Mouse (Mus musculus): ENCODE results near the gene Pom121. TPM values are rescaled to one million over a fixed set of nuclear protein-coding genes. Genes with fewer than 3 reads are reported as not detected.

Pom121 gene
- polyA plus RNA-seq, 1 experiment = 26.9 TPM

DNA sequence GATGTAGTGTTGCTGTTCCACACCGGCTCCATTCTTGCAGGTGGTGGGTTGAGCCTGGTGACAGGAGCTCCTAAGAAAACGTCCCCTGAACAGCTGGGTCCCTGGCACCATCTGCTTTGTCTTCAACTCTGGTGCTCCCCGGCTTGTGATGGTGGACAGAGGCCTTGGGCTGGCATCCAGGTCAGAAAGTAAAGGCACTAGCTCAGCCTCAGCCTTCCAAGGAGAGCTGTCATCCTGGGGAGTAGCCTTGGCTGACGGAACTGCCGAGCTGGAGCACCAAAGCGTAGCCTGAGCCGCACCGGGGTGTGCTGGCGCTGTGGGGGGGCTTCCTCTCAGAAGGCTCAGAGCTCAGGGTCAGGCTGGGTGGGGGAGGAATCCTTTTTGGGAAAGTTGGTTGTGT is 15.9 kb upstream of the Pom121 start:
- H3K4me3 ChIP-seq (ENCODE audit: insufficient read depth, poor library complexity, severe bottlenecking) = no peak overlapping the region
- H3K79me2 ChIP-seq (ENCODE audit: control insufficient read depth, insufficient read depth) = no peaks in the 10 kb centered on the region
- H3K36me3 ChIP-seq (ENCODE audit: control insufficient read depth, insufficient read depth) = no peaks in the 10 kb centered on the region
- TF ChIP-seq MYOD1 (IDR thresholded peaks at IDR 0.05; ENCODE audit: control insufficient read depth, insufficient read length, low read depth) (no peak), CTCF (IDR thresholded peaks at IDR 0.05; ENCODE audit: control insufficient read depth, insufficient read depth, insufficient read length) (no peak), CEBPB (IDR thresholded peaks at IDR 0.05; ENCODE audit: low read depth) (no peak), USF1 (IDR thresholded peaks at IDR 0.05; ENCODE audit: low read depth) (no peak), MAX (IDR thresholded peaks at IDR 0.05) (no peak), FOSL1 (IDR thresholded peaks at IDR 0.05; ENCODE audit: insufficient read depth, low read length, poor library complexity, severe bottlenecking) (no peak), MYOG (IDR thresholded peaks at IDR 0.05; ENCODE audit: control insufficient read depth, extremely low read depth, insufficient read length) (no peak)
- no peaks in the 10 kb centered on the region for H3K79me3 ChIP-seq (ENCODE audit: low read depth)
- H3K27me3 ChIP-seq (ENCODE audit: control insufficient read depth, insufficient read depth, insufficient read length) = no peaks in the 10 kb centered on the region
- H3ac ChIP-seq (ENCODE audit: control insufficient read depth, insufficient read length, low read depth) = no peak overlapping the region

DNA sequence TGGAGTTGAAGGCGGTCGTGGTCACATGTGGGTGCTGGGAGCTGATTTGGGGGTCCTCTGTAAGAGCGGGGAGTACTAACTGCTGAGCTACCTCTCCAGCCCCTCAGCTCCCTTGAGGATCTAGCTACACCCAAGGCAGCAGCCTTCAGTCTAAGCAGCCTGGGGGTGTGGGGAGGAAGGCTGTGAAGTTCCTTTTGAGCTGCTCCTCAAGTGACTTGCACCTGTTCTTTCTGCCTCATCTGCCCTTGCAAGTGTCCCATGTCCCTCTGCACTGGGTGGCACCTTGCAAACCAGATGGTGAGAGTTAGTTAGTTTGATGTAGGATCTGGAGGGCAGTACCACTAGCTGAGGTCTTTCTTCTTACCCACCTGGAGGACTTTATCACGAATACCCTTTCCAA is 13.8 kb upstream of the Pom121 start:
- TF ChIP-seq MAX (IDR thresholded peaks at IDR 0.05) = no peak
- no peak for TF ChIP-seq MYOD1 (IDR thresholded peaks at IDR 0.05; ENCODE audit: control insufficient read depth, insufficient read length, low read depth)
- TF ChIP-seq FOSL1 (IDR thresholded peaks at IDR 0.05; ENCODE audit: insufficient read depth, low read length, poor library complexity, severe bottlenecking) = no peak
- no peak for TF ChIP-seq CTCF (IDR thresholded peaks at IDR 0.05; ENCODE audit: control insufficient read depth, insufficient read depth, insufficient read length)
- no peak for TF ChIP-seq USF1 (IDR thresholded peaks at IDR 0.05; ENCODE audit: low read depth)
- TF ChIP-seq MYOG (IDR thresholded peaks at IDR 0.05; ENCODE audit: control insufficient read depth, extremely low read depth, insufficient read length) = no peak
- TF ChIP-seq CEBPB (IDR thresholded peaks at IDR 0.05; ENCODE audit: low read depth) = no peak
- H3ac ChIP-seq (ENCODE audit: control insufficient read depth, insufficient read length, low read depth) = no peak overlapping the region
- no peaks in the 10 kb centered on the region for H3K79me3 ChIP-seq (ENCODE audit: low read depth)
- H3K79me2 ChIP-seq (ENCODE audit: control insufficient read depth, insufficient read depth) = no peaks in the 10 kb centered on the region
- H3K27me3 ChIP-seq (ENCODE audit: control insufficient read depth, insufficient read depth, insufficient read length) = no peaks in the 10 kb centered on the region
- H3K36me3 ChIP-seq (ENCODE audit: control insufficient read depth, insufficient read depth) = no peaks in the 10 kb centered on the region
- no peak overlapping the region for H3K4me3 ChIP-seq (ENCODE audit: insufficient read depth, poor library complexity, severe bottlenecking)

DNA sequence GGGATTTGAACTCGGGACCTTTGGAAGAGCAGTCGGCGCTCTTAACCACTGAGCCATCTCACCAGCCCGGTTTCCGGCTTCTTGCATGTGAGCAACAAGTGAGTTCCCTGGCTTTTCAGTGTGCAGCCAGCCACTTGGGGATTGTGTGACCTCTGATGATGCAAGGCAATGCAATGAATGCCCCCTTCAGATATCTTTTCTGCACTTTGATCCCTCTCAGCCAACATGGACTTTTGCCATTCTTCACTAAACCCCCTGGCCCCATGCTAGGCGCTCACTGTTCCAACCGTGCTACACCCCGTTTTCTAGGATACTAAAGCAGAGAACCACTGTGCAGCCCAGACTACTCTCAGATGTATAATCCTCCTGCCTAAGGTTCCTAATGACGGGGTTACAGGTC is 11.1 kb upstream of the Pom121 start:
- Histone ChIP-seq H3K36me3 (ENCODE audit: control insufficient read depth, insufficient read depth) (no peaks in the 10 kb centered on the region), H3ac (ENCODE audit: control insufficient read depth, insufficient read length, low read depth) (no peak overlapping the region), H3K27me3 (ENCODE audit: control insufficient read depth, insufficient read depth, insufficient read length) (no peaks in the 10 kb centered on the region), H3K4me3 (ENCODE audit: insufficient read depth, poor library complexity, severe bottlenecking) (no peak overlapping the region), H3K79me2 (ENCODE audit: control insufficient read depth, insufficient read depth) (no peaks in the 10 kb centered on the region), H3K79me3 (ENCODE audit: low read depth) (no peaks in the 10 kb centered on the region)
- no peak for TF ChIP-seq CEBPB (IDR thresholded peaks at IDR 0.05; ENCODE audit: low read depth)
- TF ChIP-seq FOSL1 (IDR thresholded peaks at IDR 0.05; ENCODE audit: insufficient read depth, low read length, poor library complexity, severe bottlenecking) = no peak
- no peak for TF ChIP-seq CTCF (IDR thresholded peaks at IDR 0.05; ENCODE audit: control insufficient read depth, insufficient read depth, insufficient read length)
- TF ChIP-seq MYOG (IDR thresholded peaks at IDR 0.05; ENCODE audit: control insufficient read depth, extremely low read depth, insufficient read length) = no peak
- TF ChIP-seq MYOD1 (IDR thresholded peaks at IDR 0.05; ENCODE audit: control insufficient read depth, insufficient read length, low read depth) = no peak
- no peak for TF ChIP-seq USF1 (IDR thresholded peaks at IDR 0.05; ENCODE audit: low read depth)
- no peak for TF ChIP-seq MAX (IDR thresholded peaks at IDR 0.05)

DNA sequence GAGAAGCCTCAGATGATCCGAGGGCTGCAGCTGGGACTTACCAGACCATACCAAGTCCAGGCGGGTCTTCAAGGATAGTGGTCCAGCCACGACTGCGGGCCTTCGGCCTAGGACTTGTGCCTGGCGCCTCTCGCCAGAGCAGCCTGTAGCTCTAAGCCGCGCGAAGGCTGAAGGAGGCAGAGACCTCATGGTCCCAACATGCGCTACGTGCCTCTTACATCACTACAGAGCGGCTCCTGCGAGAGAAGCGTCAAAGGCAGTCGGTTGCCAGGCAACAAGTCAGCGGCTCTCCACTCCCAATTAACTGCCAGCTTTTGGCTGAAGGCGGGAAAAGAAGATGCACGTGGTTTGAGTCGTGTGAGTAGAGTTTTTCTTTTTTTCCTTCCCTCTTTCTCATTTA is 10.3 kb upstream of the Pom121 start:
- H3K79me3 ChIP-seq (ENCODE audit: low read depth) = no peaks in the 10 kb centered on the region
- no peak overlapping the region for H3K4me3 ChIP-seq (ENCODE audit: insufficient read depth, poor library complexity, severe bottlenecking)
- no peaks in the 10 kb centered on the region for H3K36me3 ChIP-seq (ENCODE audit: control insufficient read depth, insufficient read depth)
- TF ChIP-seq FOSL1 (IDR thresholded peaks at IDR 0.05; ENCODE audit: insufficient read depth, low read length, poor library complexity, severe bottlenecking) = no peak
- no peak for TF ChIP-seq MYOD1 (IDR thresholded peaks at IDR 0.05; ENCODE audit: control insufficient read depth, insufficient read length, low read depth)
- no peak for TF ChIP-seq MAX (IDR thresholded peaks at IDR 0.05)
- TF ChIP-seq CEBPB (IDR thresholded peaks at IDR 0.05; ENCODE audit: low read depth) = no peak
- no peak for TF ChIP-seq USF1 (IDR thresholded peaks at IDR 0.05; ENCODE audit: low read depth)
- no peak for TF ChIP-seq MYOG (IDR thresholded peaks at IDR 0.05; ENCODE audit: control insufficient read depth, extremely low read depth, insufficient read length)
- TF ChIP-seq CTCF (IDR thresholded peaks at IDR 0.05; ENCODE audit: control insufficient read depth, insufficient read depth, insufficient read length) = no peak
- no peaks in the 10 kb centered on the region for H3K27me3 ChIP-seq (ENCODE audit: control insufficient read depth, insufficient read depth, insufficient read length)
- H3K79me2 ChIP-seq (ENCODE audit: control insufficient read depth, insufficient read depth) = no peaks in the 10 kb centered on the region
- no peak overlapping the region for H3ac ChIP-seq (ENCODE audit: control insufficient read depth, insufficient read length, low read depth)

DNA sequence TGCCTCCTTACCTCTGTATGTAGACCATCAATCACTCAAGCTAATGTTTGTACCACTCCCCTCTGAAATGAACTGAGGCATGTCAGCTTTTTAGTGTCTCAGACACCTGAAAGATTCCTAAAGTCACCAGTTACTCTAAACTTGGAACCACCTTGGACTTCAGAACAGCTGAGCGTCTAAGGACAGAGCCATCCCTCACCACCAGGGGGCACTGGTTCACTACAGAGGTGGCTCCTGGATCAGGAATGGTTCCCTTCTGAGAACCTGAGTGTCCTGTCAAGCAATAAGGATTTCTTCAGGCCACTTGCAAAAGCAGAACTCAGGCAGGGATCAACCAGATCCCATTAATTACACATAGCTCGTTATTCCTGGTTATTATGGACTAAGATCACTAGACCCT is 5.9 kb upstream of the Pom121 start:
- no peak for TF ChIP-seq MYOG (IDR thresholded peaks at IDR 0.05; ENCODE audit: control insufficient read depth, extremely low read depth, insufficient read length)
- peak; percentile 82 for TF ChIP-seq CTCF (IDR thresholded peaks at IDR 0.05; ENCODE audit: control insufficient read depth, insufficient read depth, insufficient read length)
- no peaks in the 10 kb centered on the region for H3K79me2 ChIP-seq (ENCODE audit: control insufficient read depth, insufficient read depth)
- H3K27me3 ChIP-seq (ENCODE audit: control insufficient read depth, insufficient read depth, insufficient read length) = no peaks in the 10 kb centered on the region
- H3K79me3 ChIP-seq (ENCODE audit: low read depth) = no peaks in the 10 kb centered on the region
- no peak overlapping the region for H3ac ChIP-seq (ENCODE audit: control insufficient read depth, insufficient read length, low read depth)
- no peak overlapping the region for H3K4me3 ChIP-seq (ENCODE audit: insufficient read depth, poor library complexity, severe bottlenecking)
- no peaks in the 10 kb centered on the region for H3K36me3 ChIP-seq (ENCODE audit: control insufficient read depth, insufficient read depth)

DNA sequence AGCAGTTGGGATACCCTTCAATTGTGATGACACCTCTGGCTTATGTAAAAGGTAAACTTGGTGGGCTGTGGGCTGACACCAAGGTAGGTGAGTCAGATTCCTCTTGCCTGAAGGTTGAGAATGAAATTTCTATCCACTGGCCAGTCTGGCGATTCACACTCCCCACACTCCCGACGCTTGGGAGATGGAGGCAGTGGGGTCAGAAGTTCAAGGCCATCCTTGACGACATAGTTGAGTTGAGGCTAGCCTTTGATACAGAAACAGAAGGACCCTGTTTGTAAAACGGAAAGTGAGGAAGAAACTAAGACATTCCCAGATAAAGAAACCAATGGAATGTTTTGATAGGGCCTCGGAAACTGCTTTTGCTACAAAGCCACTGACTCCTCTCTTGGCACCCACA is 5.0 kb upstream of the Pom121 start:
- TF ChIP-seq MYOD1 (IDR thresholded peaks at IDR 0.05; ENCODE audit: control insufficient read depth, insufficient read length, low read depth) (no peak), CEBPB (IDR thresholded peaks at IDR 0.05; ENCODE audit: low read depth) (no peak), FOSL1 (IDR thresholded peaks at IDR 0.05; ENCODE audit: insufficient read depth, low read length, poor library complexity, severe bottlenecking) (no peak), CTCF (IDR thresholded peaks at IDR 0.05; ENCODE audit: control insufficient read depth, insufficient read depth, insufficient read length) (no peak), USF1 (IDR thresholded peaks at IDR 0.05; ENCODE audit: low read depth) (no peak), MYOG (IDR thresholded peaks at IDR 0.05; ENCODE audit: control insufficient read depth, extremely low read depth, insufficient read length) (no peak), MAX (IDR thresholded peaks at IDR 0.05) (no peak)
- Histone ChIP-seq H3K27me3 (ENCODE audit: control insufficient read depth, insufficient read depth, insufficient read length) (no peaks in the 10 kb centered on the region), H3ac (ENCODE audit: control insufficient read depth, insufficient read length, low read depth) (no peak overlapping the region), H3K79me2 (ENCODE audit: control insufficient read depth, insufficient read depth) (no peaks in the 10 kb centered on the region), H3K79me3 (ENCODE audit: low read depth) (no peaks in the 10 kb centered on the region), H3K36me3 (ENCODE audit: control insufficient read depth, insufficient read depth) (no peaks in the 10 kb centered on the region), H3K4me3 (ENCODE audit: insufficient read depth, poor library complexity, severe bottlenecking) (no peak overlapping the region)

Measured in C2C12 (cell line).